Mouse (Mus musculus) C2C12 (cell line): ENCODE data around the gene Syt3.

Experiments used
- CEBPB ChIP-seq: IDR thresholded peaks from one replicate; pipeline ENCODE4 v1.6.1; 2011; ENCODE audit warnings: low read depth, mild to moderate bottlenecking, control low read depth, moderate library complexity
- CTCF ChIP-seq: IDR thresholded peaks from one replicate; pipeline ENCODE4 v1.5.1; 2011; ENCODE audit not compliant: control insufficient read depth, insufficient read depth, insufficient read length
- MYOD1 ChIP-seq: IDR thresholded peaks from one replicate; pipeline ENCODE4 v1.6.1; 2011; ENCODE audit warnings: low read depth; ENCODE audit not compliant: control insufficient read depth, insufficient read length
- MYOG ChIP-seq: IDR thresholded peaks from one replicate; pipeline ENCODE4 v1.6.1; 2011; ENCODE audit not compliant: control insufficient read depth, insufficient read length; ENCODE audit errors: extremely low read depth

DNA sequence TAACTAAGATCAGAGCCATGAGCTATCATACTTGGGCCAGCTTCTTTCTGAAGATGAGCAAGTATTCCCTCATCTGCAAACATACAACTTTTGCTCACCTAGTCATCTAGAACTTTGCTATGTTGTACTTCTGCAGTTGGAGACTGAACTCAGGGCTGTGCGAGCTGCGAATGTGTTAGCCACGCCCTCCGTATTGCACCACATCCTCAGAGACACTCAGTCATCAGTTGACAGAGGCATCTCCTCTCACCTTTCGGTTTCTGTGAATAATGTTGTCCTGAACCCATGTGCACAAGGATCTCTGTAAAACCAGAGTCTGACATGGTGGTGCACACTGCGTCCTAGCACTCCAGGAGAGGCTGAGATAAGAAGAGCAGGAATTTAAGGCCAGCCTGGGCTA is 17.8 kb downstream of the Syt3 start:
- TF ChIP-seq CTCF: no peak
- no peak for TF ChIP-seq CEBPB
- no peak for TF ChIP-seq MYOD1
- no peak for TF ChIP-seq MYOG
